Mouse (Mus musculus): ENCODE results near the gene Miox. TPM values are rescaled to one million over a fixed set of nuclear protein-coding genes. Genes with fewer than 3 reads are reported as not detected.

Miox gene
- polyA plus RNA-seq, 1 experiment from 2014 or later: not detected

DNA sequence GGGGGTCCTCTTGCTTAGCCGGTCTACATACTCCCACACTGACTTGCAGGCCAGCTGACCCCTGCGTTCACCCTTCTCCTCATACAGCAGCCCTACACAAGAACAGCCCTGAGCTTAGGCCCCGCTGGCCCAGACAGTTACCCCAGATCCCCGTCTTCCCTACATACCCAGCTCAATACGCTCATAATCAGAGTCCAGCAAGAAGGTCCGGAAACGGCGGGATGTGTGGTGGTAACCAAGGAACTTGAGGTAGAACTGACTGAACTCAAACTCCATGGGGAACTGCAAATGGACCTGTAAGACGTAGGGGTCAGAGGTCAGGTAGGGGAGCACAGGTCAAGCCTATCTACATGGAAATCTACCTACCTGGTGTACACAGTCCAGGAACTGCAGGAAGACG lies 40.4 kb upstream of the Miox start:
- Histone ChIP-seq H3K4me3 (ENCODE audit: low read depth, low read length) (no peak overlapping the region), H3K27me3 (replicated peaks; ENCODE audit: control insufficient read depth, insufficient read depth, low read length) (no peaks in the 10 kb centered on the region), H3K4me1 (ENCODE audit: control insufficient read depth, insufficient read depth, low read length) (no peaks in the 10 kb centered on the region), H3K9ac (ENCODE audit: low read length) (no peak overlapping the region), H3K4me2 (ENCODE audit: low read length) (no peak overlapping the region), H3K9me3 (replicated peaks; ENCODE audit: control insufficient read depth, low read length) (no peaks in the 10 kb centered on the region), H3K36me3 (ENCODE audit: control insufficient read depth, insufficient read depth, low read length) (peaks cover 93% of the 10 kb centered on the region), H3K27ac (ENCODE audit: low read depth, low read length) (no peak overlapping the region)
- DNase-seq (ENCODE audit: low spot score) (no peak), ATAC-seq (no peak)
- 92% methylated on average over 10 of the region's 10 CpGs for WGBS

DNA sequence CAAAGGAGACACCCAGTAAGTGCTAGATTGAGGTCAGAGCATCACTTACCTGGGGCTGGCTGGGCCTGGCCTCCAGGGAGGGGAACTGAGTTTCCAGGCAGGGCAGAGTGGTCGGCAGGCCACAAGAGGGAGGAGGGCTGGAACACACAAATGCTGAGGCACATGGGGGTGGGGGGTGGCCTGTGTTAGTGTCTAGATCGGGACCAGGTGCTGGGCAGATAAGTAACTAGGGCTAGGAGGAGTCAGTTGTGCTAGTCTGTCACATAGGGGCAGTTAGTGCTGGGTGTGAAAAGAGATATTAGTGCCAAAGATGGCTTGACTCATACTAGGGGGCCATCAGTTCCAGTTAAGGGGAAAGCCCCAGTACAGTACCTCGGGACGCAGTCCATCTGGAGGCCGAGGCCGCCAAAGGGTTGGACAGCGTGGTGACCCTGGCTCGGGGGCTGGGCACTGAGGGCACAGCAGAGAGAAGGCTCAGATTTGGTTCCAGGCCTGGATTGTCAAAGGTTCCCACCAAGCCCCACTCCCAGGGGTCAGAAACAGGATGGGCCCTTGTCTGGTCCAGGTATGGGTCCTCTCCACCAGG lies 38.5 kb upstream of the Miox start:
- no peak overlapping the region for H3K4me3 ChIP-seq (ENCODE audit: low read depth, low read length)
- H3K36me3 ChIP-seq (ENCODE audit: control insufficient read depth, insufficient read depth, low read length): peaks cover 91% of the 10 kb centered on the region
- H3K4me1 ChIP-seq (ENCODE audit: control insufficient read depth, insufficient read depth, low read length): no peaks in the 10 kb centered on the region
- H3K27ac ChIP-seq (ENCODE audit: low read depth, low read length): no peak overlapping the region
- H3K9me3 ChIP-seq (replicated peaks; ENCODE audit: control insufficient read depth, low read length): no peaks in the 10 kb centered on the region
- no peak overlapping the region for H3K4me2 ChIP-seq (ENCODE audit: low read length)
- 96% methylated on average over 8 of the region's 8 CpGs for WGBS
- DNase-seq (ENCODE audit: low spot score) (no peak), ATAC-seq (no peak)
- H3K9ac ChIP-seq (ENCODE audit: low read length): no peak overlapping the region
- H3K27me3 ChIP-seq (replicated peaks; ENCODE audit: control insufficient read depth, insufficient read depth, low read length): no peaks in the 10 kb centered on the region

DNA sequence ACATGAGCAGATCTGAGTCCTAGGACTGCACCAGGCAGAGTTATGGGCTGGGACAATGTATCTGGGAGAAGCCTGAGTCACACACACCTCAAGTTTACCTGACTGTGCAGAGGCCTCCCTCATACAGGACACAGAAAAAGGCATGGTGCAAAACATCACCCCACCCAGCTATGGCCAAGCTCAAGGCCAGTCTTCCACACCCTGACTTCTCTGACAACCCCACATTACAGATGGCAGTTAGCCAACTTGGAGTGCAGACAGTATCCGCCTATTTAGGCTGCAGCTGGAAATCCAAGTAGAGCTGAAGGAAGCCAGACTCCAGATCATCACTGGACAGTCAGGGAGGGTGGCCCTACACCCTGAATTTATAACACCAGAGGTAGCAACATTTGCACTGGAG lies 37.7 kb upstream of the Miox start:
- Histone ChIP-seq H3K9ac (ENCODE audit: low read length) (no peak overlapping the region), H3K27ac (ENCODE audit: low read depth, low read length) (no peak overlapping the region), H3K4me2 (ENCODE audit: low read length) (no peak overlapping the region), H3K4me1 (ENCODE audit: control insufficient read depth, insufficient read depth, low read length) (no peaks in the 10 kb centered on the region), H3K36me3 (ENCODE audit: control insufficient read depth, insufficient read depth, low read length) (peaks cover 91% of the 10 kb centered on the region), H3K27me3 (replicated peaks; ENCODE audit: control insufficient read depth, insufficient read depth, low read length) (no peaks in the 10 kb centered on the region), H3K4me3 (ENCODE audit: low read depth, low read length) (no peak overlapping the region), H3K9me3 (replicated peaks; ENCODE audit: control insufficient read depth, low read length) (no peaks in the 10 kb centered on the region)
- no peak for DNase-seq (ENCODE audit: low spot score)
- WGBS: 70% methylated on average over 1 of the region's 1 CpGs
- no peak for ATAC-seq

DNA sequence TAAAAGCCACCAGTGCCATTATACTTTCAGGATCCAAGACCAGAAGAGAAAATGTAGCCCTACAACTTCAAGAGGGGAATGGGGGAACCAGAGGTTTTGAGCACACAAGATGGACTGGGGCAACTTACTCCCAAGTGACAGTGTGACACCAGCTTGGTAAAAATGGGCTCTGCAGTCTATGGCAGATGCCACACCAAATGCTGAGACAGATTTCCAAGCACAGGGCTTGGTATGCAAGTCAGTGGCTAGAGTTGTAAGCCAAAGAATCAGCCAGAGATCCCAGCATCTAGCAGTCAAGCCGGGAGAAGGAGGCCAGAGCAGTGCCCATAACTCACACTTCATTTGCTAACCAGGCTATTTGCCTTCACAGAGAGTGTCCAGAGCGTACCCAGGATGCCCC lies 36.5 kb upstream of the Miox start:
- Histone ChIP-seq H3K36me3 (ENCODE audit: control insufficient read depth, insufficient read depth, low read length) (peaks cover 91% of the 10 kb centered on the region), H3K4me1 (ENCODE audit: control insufficient read depth, insufficient read depth, low read length) (no peaks in the 10 kb centered on the region), H3K4me3 (ENCODE audit: low read depth, low read length) (no peak overlapping the region), H3K4me2 (ENCODE audit: low read length) (no peak overlapping the region), H3K27me3 (replicated peaks; ENCODE audit: control insufficient read depth, insufficient read depth, low read length) (no peaks in the 10 kb centered on the region), H3K9me3 (replicated peaks; ENCODE audit: control insufficient read depth, low read length) (no peaks in the 10 kb centered on the region), H3K27ac (ENCODE audit: low read depth, low read length) (no peak overlapping the region), H3K9ac (ENCODE audit: low read length) (no peak overlapping the region)
- 93% methylated on average over 2 of the region's 2 CpGs for WGBS
- ATAC-seq (no peak), DNase-seq (ENCODE audit: low spot score) (no peak)

DNA sequence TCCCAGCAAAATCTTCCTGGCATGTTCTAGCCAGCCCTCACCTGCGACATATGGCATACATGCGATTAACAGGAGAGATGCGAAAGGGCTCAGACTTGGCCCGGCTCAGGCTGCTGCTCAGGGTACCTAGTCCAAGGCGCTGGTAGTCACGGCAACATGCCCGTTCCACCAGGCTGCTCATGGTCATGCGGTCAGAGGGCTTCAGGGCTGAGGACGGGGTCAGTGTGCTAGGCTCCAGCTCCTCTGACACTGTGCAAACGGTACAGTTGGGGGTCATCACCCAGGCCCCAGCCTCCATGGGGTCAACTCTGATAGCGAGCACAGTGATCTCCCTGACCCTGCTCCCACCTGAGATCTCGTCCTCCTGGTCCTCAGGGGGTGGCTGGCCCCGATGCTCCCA lies 34.0 kb upstream of the Miox start:
- WGBS: 94% methylated on average over 13 of the region's 13 CpGs
- H3K4me1 ChIP-seq (ENCODE audit: control insufficient read depth, insufficient read depth, low read length): no peaks in the 10 kb centered on the region
- DNase-seq (ENCODE audit: low spot score) (no peak), ATAC-seq (no peak)
- H3K36me3 ChIP-seq (ENCODE audit: control insufficient read depth, insufficient read depth, low read length): peaks cover 91% of the 10 kb centered on the region
- H3K27ac ChIP-seq (ENCODE audit: low read depth, low read length): no peak overlapping the region
- no peak overlapping the region for H3K4me3 ChIP-seq (ENCODE audit: low read depth, low read length)
- no peak overlapping the region for H3K9ac ChIP-seq (ENCODE audit: low read length)
- H3K4me2 ChIP-seq (ENCODE audit: low read length): no peak overlapping the region
- no peaks in the 10 kb centered on the region for H3K9me3 ChIP-seq (replicated peaks; ENCODE audit: control insufficient read depth, low read length)
- H3K27me3 ChIP-seq (replicated peaks; ENCODE audit: control insufficient read depth, insufficient read depth, low read length): no peaks in the 10 kb centered on the region

DNA sequence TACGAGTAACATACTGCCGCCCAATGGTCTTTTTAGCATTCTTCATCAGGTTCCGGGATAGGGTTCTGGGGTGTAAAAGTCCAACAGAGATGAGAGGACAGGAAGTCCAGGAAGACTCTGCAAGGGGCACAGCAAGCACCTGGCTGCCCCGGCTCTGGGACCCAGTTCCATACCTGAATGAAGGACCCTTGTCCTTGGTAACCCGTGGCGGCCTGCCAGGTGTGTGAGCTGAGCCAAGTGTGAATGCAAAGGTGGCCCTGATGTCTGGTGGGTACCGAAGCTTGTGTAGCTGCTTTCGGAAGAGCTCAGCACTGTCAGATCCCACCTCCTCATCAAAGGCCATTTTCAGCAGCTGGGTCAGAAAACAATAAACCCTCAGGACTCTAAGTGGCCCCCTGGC lies 33.6 kb upstream of the Miox start:
- H3K27ac ChIP-seq (ENCODE audit: low read depth, low read length): no peak overlapping the region
- no peak overlapping the region for H3K4me2 ChIP-seq (ENCODE audit: low read length)
- H3K4me3 ChIP-seq (ENCODE audit: low read depth, low read length): no peak overlapping the region
- ATAC-seq (no peak), DNase-seq (ENCODE audit: low spot score) (no peak)
- WGBS: 92% methylated on average over 8 of the region's 8 CpGs
- no peaks in the 10 kb centered on the region for H3K27me3 ChIP-seq (replicated peaks; ENCODE audit: control insufficient read depth, insufficient read depth, low read length)
- no peaks in the 10 kb centered on the region for H3K9me3 ChIP-seq (replicated peaks; ENCODE audit: control insufficient read depth, low read length)
- H3K4me1 ChIP-seq (ENCODE audit: control insufficient read depth, insufficient read depth, low read length): no peaks in the 10 kb centered on the region
- H3K9ac ChIP-seq (ENCODE audit: low read length): no peak overlapping the region
- peaks cover 91% of the 10 kb centered on the region for H3K36me3 ChIP-seq (ENCODE audit: control insufficient read depth, insufficient read depth, low read length)

DNA sequence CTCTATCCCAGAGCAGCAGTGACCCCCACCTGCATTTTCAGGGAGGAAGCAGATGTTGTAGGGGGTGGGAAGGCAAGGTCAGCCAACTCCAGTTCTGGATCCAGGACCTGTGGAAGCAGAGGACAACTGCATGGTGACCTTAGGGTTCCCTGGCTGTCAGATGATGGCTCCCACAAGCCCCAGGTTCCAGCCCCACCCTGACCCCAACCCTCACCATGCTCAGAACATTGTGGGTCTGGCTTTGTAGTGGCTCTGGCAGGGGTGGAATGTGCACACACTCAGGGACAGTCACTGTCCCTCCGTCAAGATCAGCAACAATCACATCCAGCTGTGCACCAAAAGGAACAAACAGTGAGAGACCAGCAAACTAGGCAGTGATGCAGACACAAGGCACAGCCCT lies 28.2 kb upstream of the Miox start:
- ATAC-seq: no peak
- H3K4me2 ChIP-seq (ENCODE audit: low read length): no peak overlapping the region
- WGBS: 80% methylated on average over 1 of the region's 1 CpGs
- H3K36me3 ChIP-seq (ENCODE audit: control insufficient read depth, insufficient read depth, low read length): peaks cover 69% of the 10 kb centered on the region
- no peaks in the 10 kb centered on the region for H3K9me3 ChIP-seq (replicated peaks; ENCODE audit: control insufficient read depth, low read length)
- no peak overlapping the region for H3K9ac ChIP-seq (ENCODE audit: low read length)
- H3K27ac ChIP-seq (ENCODE audit: low read depth, low read length): no peak overlapping the region
- no peak overlapping the region for H3K4me3 ChIP-seq (ENCODE audit: low read depth, low read length)
- H3K4me1 ChIP-seq (ENCODE audit: control insufficient read depth, insufficient read depth, low read length): no peaks in the 10 kb centered on the region
- no peak for DNase-seq (ENCODE audit: low spot score)
- H3K27me3 ChIP-seq (replicated peaks; ENCODE audit: control insufficient read depth, insufficient read depth, low read length): no peaks in the 10 kb centered on the region

DNA sequence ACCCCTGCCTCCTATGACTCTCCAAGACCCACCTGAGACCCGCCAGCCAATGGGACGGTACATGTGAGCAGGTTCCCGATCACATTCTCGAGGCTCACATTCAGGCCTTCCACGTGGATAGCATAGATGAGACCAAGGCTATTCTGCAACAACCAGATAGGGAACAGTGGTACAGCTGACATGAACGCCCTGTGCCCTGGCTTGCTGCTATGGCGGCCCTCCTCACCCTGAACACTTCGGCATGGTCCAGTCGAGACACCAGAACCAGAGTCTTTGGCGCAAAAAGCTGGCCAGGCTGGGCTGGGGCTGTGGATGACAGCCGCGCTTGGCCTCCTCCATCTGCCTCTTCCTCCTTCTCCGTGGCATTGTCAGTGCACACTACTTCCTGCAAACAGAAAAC lies 26.7 kb upstream of the Miox start:
- Histone ChIP-seq H3K27me3 (replicated peaks; ENCODE audit: control insufficient read depth, insufficient read depth, low read length) (no peaks in the 10 kb centered on the region), H3K9ac (ENCODE audit: low read length) (no peak overlapping the region), H3K4me2 (ENCODE audit: low read length) (no peak overlapping the region), H3K36me3 (ENCODE audit: control insufficient read depth, insufficient read depth, low read length) (peaks cover 54% of the 10 kb centered on the region), H3K9me3 (replicated peaks; ENCODE audit: control insufficient read depth, low read length) (no peaks in the 10 kb centered on the region), H3K27ac (ENCODE audit: low read depth, low read length) (no peak overlapping the region), H3K4me3 (ENCODE audit: low read depth, low read length) (no peak overlapping the region), H3K4me1 (ENCODE audit: control insufficient read depth, insufficient read depth, low read length) (no peaks in the 10 kb centered on the region; the same call in 1 of the 2 replicates)
- DNase-seq (ENCODE audit: low spot score) (no peak), ATAC-seq (no peak)
- 92% methylated on average over 13 of the region's 13 CpGs for WGBS

DNA sequence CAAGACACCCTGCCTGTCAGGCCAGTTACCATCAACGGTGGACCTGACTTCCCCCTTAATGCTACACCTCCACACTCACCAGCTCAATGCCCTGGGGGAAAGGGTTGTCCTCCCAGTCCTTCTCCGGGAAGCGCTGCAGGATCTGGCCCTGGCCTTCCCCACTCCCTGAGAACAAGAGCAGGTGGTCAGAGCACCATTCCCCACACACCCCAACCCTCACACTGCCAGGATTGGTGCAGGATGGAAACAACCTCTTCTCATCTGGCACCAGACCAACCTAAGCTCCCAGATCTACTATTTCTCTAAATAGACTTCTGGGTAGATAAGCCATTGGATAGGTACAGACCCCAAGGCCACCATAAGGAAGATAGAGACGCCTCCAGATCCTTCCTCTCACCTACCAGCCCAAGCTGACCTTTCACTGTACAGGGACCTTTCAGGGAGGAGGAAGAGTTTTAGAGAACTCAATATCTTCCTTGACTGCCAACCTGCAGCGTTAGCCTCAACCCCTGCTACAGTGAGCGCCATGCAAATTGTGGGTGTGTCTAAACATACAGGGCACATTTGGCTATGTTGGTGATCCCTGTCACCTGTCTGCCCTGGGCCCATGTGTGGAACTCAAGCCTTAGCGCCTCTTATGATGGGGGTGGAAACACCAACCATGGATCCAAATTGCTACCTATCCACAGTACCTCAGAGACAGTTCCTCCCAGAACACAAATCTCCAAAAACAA lies 25.6 kb upstream of the Miox start:
- no peak overlapping the region for H3K9ac ChIP-seq (ENCODE audit: low read length)
- H3K9me3 ChIP-seq (replicated peaks; ENCODE audit: control insufficient read depth, low read length): no peaks in the 10 kb centered on the region
- no peak for ATAC-seq
- H3K4me3 ChIP-seq (ENCODE audit: low read depth, low read length): no peak overlapping the region
- no peak overlapping the region for H3K27ac ChIP-seq (ENCODE audit: low read depth, low read length)
- WGBS: 89% methylated on average over 7 of the region's 7 CpGs
- no peak for DNase-seq (ENCODE audit: low spot score)
- peaks cover 43% of the 10 kb centered on the region for H3K36me3 ChIP-seq (ENCODE audit: control insufficient read depth, insufficient read depth, low read length)
- H3K4me2 ChIP-seq (ENCODE audit: low read length): no peak overlapping the region
- peaks cover 11% of the 10 kb centered on the region for H3K4me1 ChIP-seq (ENCODE audit: control insufficient read depth, insufficient read depth, low read length)
- no peaks in the 10 kb centered on the region for H3K27me3 ChIP-seq (replicated peaks; ENCODE audit: control insufficient read depth, insufficient read depth, low read length)

Measured in forebrain, embryonic 14.5 days (tissue).